11 mouse cellular contexts compared by ENCODE assay signal in genomic region chr12:99244673-99245072, GRCm38 (mm10).
"Had no signal": no experiment of that assay in that cellular context is flagged by ENCODE, and none has a peak within 500 bp of the region (broad histone marks: within the 10 kb centered on the region; RNA-seq: fewer than 3 reads in every experiment).

No protein-coding gene starts in this region.

- ATAC-seq: liver, postnatal 0 days; lung, postnatal 0 days; midbrain, embryonic 13.5 days; midbrain, embryonic 16.5 days had no signal

- DNase-seq: kidney, adult 8-10 months; kidney, postnatal 10 days; kidney, postnatal 36 days; left cerebral cortex, postnatal 4 days; liver, postnatal 0 days; lung, embryonic 14.5 days; thymus, adult 18-20 months; thymus, postnatal 36 days had no signal
